Mouse (Mus musculus) activated CD4-positive, CD25-positive, alpha-beta regulatory T cell, adult 4 months (primary cell): ENCODE data around the gene Ctdnep1. TPM values are rescaled to one million over a fixed set of nuclear protein-coding genes. Genes with fewer than 3 reads are reported as not detected.

ENCODE experiments used
- ATAC-seq: one replicate; pipeline ENCODE4 v1.8.0; 2017
- polyA plus RNA-seq, 2 experiments: library from polyadenylated mRNA; unstranded; fragments of 100-300 nt; shearing (Covaris generic); gene quantifications; one replicate each; pipeline ENCODE4 v1.2.1; 2017

Gene Ctdnep1
- polyA plus RNA-seq, result 10 to 100 TPM; 21.4 to 24.8 TPM

DNA sequence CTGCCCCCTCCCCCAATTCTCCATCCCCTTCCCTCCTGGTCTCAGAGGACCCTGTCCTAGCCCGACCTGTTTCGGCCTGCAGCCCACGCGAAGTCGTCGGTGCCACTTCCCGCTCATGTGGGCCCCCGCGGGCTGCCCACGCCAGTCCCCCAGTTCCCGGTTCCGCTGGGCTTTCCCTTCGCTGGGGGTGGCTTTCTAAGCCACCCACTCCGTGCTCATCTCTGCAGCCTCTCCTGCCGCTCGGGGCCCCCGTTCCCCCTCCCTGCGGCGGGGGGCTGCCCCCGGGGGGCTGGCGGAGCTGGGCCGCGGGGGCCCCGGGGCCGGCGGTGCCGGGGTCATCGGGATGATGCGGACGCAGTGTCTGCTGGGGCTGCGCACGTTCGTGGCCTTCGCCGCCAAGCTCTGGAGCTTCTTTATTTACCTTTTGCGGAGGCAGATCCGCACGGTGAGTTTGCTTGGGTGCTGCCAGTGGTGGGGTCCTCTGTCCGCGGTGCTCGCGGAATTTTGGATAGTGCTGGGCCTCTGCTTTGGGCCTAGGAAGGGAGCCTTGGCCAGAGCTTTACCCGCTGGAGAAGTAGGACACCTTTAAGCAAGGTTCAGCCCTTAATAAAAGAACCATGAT lies at the start of gene Ctdnep1:
Gene Ctdnep1, plus strand, starts transcription at position 16 of the 622 bp plus-strand sequence.
- peak; percentile 35 for ATAC-seq

DNA sequence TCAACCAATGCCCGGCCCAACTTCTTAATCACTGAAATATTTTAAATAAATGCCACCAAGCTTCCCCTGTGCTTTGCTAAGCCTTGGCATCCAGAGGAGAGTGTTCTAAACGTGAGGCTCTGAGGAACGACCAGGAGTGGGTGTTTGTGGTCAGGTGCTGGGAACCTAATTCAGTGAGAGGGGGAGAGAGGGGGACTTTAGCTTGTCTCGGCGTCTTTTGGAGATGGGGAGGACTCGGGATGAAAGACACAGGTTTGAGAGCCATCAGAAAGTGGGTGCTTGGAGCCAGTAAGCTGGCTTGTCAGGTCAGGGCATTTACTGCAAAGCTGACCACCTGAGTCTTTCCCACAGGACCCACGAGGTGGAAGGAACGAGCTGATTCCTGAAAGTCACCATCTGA lies 49.2 kb upstream of the Ctdnep1 start:
- no peak for ATAC-seq

DNA sequence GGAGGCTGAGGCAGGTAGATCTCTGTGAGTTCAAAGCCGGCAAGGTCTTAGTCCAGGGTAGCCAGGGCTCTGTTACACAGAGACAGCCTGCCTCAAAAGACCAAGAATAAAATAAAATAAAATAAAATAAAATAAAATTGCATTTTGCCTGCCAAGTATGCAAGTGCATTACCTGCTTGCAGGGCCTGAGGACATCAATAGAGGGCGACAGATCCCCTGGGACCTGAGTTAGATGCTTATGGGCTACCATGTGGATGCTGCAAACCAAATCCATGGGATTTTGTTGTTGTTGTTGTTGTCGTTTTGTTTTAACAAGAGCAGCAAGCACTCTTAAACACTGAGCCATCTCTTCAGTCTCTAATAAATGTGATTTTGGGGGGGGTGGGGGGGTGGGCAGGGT lies 48.7 kb upstream of the Ctdnep1 start:
- no peak for ATAC-seq

DNA sequence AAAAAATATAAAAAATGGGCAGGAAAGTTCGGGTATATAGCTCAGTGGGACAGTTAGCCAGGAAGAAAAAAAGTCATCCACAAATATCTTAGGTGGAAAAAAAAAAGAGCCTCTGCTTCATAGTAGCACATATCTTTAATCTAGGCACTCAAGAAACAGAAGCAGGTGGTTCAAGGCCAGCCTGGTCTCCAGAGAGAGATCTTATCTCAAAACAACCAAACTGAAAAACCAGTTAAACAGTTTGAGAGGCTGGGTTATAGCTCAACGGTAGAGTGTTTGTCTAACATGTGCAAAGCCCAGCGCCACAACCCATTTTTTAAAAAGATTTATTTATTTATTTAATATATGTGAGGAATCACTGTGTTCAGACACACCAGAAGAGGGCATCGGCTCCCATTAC lies 47.9 kb upstream of the Ctdnep1 start:
- no peak for ATAC-seq

DNA sequence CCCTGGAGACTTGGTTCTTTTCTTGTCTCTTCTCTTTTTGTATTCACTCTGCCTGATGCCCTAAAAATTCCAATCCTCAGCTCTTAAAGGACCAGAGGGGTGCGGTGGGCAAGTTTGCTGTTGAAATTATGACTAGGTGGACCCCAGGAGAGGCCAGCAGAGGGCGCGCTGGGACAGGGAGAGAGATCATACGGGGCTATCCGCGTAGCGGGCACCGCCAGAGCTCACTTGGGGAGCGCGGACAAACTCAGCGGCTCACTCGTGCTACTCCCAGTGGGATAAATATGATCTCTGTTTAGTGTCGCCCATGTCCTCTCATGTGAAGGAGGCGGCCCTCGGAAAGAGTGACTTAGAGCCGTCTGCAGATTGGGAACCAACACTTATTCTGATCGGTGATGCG lies 46.8 kb upstream of the Ctdnep1 start:
- peak; percentile 47 for ATAC-seq

DNA sequence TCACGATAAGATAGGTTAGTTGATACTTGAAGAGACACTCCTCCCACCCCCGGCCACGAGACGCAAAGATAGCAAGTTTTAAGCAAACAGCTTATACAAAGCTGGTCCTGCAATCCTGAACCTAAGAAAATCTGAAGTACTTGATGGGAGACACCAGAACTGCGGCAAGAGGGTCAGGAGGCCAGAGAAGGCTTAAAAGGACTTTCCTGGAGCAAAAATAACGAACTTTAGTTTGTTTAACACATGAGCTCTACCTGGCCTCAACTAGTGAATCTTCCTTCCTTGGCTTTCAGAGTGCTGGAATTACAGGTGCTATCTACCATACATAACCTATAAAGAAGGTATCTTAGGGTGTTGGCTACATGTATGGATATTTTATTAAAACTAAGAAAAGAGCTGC lies 46.3 kb upstream of the Ctdnep1 start:
- ATAC-seq, result no peak

DNA sequence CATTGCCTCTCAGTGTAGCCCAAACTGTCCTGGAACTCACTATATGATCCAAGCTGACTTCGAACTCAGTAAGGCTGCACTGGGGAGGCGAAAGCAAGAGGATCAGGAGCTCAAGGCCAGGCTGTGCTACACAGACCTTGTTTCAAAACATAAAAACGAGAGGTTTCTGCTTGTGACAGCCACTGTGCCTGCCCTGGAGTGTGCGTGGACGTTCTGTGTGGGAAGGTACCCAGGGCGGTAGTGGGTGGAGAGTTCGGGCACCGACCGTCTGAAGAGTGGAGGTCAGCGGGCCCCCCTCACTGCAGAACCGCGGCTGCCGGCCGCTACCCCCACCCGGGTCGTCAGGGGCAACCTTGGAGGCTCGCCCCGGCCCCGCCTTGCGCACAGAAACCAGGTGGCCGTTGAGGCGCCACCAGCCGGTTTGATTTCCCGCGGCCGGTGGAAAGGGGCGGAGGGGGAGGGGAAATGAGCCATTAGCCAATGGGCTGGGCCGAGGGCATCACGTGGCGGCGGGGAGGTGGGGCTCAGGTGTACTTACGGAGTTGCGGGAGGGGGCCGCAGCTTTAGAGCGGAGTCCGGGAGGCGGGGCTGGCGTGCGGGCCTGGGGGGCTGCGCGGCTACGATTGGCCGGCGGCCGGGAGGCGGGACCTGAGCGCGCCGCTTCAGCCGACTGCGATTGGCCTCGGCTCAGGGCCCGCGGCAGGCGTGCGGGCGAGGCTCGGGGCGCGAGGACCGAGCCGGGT lies 45.6 kb upstream of the Ctdnep1 start, which contains the start of gene Ybx2:
Gene Ybx2, plus strand, starts transcription at position 660 of the 743 bp plus-strand sequence.
- peak; percentile 77 for ATAC-seq

DNA sequence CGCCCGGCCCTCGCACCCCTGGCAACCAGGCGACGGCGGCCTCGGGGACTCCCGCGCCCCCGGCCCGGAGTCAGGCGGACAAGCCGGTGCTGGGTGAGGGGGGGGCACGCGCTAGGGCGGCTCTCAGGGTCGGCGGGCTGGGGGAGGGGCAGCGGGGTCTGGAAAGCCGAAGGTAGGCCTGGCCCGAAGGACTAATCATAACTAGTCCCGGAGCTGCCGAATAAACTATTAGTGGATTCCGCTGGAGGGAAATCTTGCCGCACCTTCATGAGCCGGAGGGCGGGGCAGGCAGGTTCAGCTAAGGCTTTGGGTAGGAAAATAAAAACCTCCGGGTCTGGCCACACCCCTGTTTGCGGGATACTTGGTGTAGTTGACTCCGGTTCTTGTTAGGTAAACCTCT lies 44.8 kb upstream of the Ctdnep1 start:
- ATAC-seq, result no peak

DNA sequence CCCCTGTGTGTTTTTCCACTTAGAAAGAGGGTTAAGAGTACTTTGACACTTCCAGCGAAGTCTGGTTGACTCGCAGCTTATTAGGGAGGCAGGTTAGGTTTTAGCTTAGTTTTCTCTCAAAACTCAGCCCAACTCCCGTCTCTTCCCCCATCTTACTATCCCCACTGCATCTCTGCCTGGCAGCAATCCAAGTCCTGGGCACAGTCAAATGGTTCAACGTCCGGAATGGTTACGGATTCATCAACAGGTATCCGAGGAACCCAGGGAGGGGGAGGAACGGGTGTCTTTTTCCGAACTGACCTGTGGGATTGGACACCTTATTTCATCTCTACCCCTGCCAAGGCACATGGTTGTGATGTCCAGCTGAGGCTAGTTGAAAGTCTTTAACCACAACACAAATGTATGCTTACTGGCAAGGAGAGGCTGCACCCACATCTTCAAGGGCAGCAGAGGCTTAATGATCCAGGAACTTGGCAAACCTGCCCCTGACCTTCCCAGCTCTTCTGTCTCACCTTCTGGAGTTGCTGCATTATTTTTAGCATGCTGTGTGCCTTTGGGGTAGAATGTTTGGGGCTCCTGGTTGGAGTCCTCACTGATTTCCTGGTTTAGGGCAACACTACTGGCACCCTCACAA lies 44.1 kb upstream of the Ctdnep1 start:
- no peak for ATAC-seq

DNA sequence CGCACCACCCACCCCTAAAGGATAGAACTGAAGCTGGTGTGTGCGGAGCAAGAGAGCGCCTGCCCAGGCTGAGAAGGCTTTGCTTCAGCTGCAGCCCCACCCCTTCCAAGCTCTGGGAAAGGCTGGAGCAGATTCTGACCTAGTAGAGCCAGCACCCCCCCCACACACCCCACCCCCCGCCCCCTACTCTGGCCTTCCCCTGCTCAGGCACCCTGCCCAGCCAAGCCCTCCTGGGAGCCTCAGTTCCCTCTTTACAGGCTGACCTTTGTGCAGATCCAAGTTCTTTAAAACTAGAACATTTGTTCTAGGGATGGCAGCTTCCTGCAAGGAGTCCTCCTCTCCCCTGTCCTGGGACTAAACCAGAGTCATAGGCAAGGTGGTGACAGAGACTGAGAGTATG lies 43.6 kb upstream of the Ctdnep1 start:
- ATAC-seq, result no peak

DNA sequence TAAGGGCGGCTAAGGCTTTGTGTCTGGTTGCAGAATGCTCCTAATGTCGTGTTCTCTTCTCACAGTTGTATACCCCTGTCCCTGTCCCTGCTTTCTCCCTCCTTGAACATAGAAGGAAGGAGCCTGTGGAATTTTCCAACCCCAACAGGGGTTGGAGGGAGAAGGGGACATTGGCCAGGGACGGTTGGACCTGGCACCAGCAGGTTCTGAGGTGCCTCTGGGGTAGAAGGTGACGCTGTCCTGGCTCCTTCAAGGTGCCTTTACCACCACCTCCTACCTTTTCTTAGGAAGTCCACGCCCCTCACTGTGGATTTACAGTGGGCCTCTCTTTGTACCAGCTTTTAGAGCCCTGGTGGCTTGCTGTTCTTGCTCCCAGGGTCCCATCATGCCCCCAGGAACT lies 43.1 kb upstream of the Ctdnep1 start:
- ATAC-seq, result no peak

DNA sequence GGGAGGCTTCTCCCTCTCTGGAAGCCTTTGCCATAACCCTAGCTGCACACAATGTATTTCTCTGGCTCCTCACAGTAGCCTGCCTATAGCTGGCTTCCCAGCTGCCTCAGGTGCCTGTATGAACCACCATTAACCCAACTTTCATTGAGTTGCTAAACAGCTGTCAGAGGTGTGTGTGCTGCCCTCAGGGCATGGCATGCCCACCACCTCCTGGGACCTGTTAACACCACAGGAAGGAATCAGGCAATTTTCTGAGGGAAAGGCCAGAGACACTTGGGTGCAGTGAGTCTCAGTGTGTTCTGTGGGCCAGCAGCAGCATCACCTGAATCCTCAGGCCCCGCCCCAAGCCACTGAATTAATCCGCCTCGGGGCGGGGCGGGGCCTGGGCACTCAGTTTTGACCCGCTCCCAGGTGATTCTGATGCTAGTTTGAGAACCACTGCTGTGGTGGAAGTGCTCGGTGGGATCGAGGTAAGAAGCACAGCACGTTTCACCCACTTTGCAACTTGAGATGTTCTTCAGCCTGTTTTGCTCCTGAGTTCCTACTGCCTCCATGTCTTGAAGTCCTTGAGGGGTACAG lies 42.5 kb upstream of the Ctdnep1 start:
- no peak for ATAC-seq

DNA sequence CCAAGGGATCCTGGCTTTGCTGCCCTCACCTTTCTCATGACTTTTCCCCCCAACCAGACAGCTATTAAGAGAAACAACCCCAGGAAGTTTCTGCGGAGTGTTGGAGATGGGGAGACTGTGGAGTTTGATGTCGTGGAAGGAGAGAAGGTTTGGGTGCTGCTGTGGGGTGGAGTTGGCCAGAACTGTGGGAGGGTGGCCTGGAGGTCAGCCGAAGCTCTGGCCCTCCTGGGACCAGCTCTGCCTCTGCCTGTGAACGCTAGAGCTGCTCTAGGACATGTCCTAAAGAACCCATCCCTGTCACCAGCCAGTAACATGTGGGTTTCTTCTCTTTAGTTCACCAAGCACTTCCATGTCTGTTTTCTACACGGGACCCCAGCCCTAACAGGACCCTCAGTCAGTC lies 41.8 kb upstream of the Ctdnep1 start:
- ATAC-seq, result no peak

DNA sequence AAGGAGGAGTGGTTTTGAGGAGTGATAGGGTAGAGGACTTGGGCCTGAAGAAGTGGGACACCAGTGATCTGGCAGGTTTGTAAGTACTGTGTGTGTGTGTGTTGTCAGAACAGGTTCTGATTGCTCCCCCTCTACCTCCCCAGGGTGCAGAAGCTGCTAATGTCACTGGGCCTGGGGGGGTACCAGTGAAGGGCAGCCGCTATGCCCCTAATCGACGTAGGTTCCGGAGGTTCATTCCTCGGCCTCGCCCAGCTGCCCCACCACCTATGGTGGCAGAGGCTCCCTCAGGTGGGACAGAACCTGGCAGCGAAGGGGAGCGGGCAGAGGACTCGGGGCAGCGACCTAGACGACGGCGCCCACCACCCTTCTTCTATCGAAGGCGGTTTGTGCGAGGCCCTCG lies 41.2 kb upstream of the Ctdnep1 start:
- no peak for ATAC-seq

DNA sequence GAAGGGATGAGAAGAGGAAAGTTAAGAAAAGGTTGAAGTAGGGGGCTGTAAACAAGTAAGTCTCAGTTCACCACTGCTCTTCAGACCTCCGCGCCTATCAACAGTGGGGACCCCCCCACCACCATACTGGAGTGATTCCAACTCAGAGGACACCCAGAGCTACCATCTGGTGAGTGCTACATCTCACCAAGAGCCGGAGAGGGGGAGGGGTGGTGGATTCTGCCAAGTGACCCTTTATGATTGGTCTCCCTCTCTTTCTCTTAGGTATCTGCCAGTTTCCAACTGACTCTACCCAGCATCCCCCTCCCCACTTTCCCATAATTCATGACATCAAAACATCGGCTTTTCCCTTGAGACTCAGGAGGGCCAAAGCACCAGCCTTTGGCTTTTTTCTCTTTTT lies 40.0 kb upstream of the Ctdnep1 start:
- no peak for ATAC-seq

DNA sequence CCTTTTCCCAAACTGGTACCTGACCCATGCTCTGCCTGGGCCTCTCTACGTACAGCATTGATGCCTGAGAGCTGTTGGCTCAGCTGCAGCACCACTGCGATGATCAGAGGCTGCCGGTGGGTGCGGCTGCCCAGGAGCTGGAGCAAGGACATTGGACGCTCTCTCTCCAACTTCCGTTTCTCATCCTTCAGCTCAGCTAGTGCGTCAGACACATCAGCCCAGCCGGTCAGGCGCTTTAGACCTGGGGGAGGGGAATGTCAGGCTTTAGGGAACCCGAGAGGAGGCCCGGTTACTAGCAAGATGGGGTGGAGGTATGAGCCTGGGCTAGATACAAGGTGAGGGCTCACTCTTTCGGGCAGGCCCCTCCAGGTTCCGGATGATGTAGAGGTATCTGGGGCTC lies 35.7 kb upstream of the Ctdnep1 start:
- no peak for ATAC-seq

DNA sequence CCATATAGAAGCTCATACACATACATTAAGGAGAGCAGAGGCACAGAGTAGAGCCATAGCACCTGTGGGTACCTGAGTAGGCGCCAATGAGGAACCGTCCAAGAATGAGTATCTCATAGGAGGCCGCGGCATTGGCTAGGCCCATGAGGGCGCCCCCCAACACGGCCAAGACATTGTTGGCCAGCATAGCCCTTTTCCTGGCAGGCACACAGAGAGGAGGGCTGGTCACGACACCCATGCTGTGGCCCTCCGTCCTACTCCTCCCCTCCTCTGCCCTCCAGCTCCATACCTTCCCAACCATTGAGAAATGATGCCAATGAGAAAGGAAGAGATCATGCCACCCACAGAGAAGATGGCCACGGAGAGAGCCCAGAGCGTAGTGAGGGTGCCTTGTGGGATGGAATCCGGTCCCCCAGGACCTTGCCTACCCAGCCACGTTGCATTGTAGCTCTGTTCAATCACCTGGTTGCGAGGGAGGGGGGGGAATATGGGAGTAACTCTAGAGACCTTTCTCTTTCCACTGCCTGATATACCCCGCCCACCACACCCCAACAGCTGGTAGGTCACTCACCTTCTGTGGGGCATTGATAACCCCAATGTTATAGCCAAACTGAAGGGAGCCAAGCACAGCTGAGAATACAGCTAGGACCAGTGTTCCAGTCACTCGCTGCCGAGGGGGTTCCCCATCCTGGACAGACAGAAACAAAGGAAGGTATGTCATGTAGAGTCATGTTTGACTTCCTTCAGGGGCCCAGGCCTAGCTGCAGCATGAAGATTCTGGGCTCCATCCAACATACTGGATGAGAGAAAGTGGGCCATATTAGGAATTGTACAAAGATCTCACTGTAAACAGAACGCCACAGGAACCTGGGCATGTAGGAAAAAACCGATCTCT lies 34.7 kb upstream of the Ctdnep1 start:
- ATAC-seq, result no peak

DNA sequence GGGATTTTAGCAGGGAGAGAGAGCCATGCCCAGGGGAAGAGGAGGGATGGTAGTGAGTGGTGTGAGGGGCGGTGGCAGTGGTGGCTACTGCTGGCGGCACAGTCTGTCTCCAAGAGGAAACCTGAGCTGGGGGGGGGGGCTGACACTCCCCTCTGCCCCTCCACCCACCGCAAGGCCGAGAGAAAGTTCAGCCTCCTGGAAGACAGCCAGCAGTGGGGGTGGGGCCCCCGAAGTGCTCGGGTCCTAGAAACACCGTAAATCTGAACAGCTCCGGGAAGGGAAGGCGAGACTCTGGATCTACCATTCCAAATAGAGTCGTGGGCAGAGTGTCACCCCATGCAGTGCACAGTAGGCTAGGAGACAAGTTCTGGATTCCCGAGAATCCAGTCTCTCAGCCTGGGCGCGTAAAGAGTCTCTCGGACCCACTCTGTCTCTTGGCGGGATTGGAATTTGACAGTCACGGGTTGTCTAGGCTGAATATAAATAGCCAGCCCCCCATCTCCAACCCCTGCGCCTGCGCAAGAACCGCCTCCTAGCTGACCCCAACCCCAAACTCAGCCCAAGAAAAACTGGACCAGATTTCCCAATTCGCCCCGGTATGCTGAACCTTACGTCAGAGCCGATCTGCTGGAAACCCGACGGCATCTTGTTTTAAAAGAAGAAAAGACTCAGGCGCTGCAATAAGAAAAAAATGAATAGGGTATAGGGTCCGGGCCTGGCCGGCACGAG lies 33.5 kb upstream of the Ctdnep1 start:
- ATAC-seq, result no peak

DNA sequence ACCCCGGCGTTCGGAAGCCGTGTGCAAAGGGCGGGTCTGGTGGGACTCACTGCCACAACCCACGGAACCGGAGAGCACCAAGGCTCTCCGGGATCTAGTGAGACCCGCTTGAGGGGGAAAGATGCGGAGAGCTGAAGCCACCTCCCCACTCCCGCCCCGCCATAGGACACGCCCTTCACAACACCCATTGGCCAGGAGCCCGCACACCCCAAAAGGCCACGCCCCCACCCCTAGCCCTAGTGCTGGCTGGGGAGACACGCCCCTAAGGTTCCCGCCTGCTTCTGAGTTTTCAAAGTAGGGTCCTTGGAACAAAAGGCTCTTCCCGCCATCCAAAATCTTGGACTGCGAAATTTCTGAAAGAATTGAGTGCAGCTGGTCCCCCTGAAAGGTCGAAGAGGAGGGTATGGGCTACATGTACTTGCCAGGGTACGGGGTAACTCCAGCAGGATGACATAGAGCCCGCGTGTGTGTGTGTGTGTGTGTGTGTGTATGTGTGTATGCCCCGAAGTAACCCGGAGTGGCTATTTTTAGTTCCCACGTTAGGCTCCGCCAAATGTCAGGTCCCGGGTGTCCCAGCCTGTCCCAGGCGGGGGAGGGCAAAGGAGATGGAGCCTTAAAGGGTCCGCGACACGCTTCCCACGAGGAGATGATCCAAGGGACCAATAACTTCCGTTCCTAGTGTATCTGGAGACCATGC lies 32.7 kb upstream of the Ctdnep1 start, which contains the start of gene Slc2a4:
Gene Slc2a4, minus strand, starts transcription at position 123 of the 697 bp plus-strand sequence.
- peak; percentile 82 for ATAC-seq

DNA sequence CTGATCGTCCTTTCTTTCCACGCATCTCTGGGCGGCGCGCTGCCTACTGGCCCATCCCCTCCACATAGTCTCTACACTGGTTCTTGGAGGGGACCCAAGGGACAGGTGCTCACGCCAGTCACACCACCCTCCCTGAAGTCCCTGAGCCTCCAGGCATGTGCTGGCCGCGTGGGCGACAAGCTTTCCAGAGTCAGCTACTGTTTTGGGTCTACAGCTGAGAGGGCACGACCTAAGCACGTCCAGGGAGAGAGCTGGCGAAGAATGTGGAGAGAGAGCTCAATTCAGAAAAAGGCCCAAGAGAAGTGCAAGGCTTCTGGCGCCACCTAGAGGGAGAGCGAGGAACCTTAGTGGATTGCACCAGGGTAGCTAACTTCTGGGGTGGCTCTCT lies 32.2 kb upstream of the Ctdnep1 start:
- ATAC-seq, result peak; percentile 65

DNA sequence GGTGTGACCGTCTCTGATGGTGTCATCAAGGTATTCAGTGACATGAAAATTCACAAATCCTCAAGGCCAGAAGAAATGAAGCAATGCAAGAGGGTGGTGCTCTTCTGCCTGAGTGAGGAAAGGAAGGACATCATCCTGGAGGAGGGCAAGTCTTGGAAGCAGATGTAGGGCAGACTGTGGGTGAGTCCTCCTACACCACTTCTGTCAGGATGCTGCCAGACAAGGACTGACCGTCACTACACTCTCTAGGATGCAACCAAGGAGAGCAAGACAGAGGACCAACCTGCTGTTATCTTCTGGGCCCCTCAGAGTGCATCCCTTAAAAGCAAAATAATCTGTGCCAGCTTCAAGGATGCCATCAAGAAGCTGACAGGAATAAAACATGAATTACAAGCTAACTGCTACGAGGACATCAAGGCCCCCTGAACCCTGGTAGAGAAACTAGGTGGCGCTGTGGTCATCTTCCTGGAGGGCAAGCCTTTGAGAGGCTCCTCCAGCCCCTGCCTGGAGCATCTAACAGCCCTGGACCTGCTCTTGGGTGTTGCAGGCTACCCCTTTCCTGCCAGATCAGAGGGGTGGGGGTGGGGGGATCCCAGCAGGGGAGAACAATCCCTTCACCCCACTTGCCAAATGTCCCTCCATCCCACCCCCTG lies 30.0 kb upstream of the Ctdnep1 start:
- ATAC-seq, result no peak
